Mouse (Mus musculus) megakaryocyte, embryonic 14.5 days (primary cell): ENCODE results near the gene Slc51a. TPM values are rescaled to one million over a fixed set of nuclear protein-coding genes. Genes with fewer than 3 reads are reported as not detected.

Experiments used
- H3K27me3 ChIP-seq: replicated peaks from 2 replicates; pipeline ENCODE3; 2012; ENCODE audit warnings: inconsistent platforms
- H3K36me3 ChIP-seq: replicated peaks from 2 replicates; pipeline ENCODE3; 2012; ENCODE audit warnings: low read length, inconsistent platforms, mixed read lengths
- H3K4me1 ChIP-seq: 2 replicates; pipeline ENCODE4 v1.6.1; 2012; ENCODE audit warnings: inconsistent platforms
- H3K4me3 ChIP-seq: replicated peaks from 2 replicates; pipeline ENCODE3; 2012; ENCODE audit warnings: moderate library complexity, mild to moderate bottlenecking, inconsistent platforms
- H3K9me3 ChIP-seq: 2 replicates; pipeline ENCODE4 v1.6.1; 2012; ENCODE audit warnings: inconsistent platforms
- FLI1 ChIP-seq: IDR thresholded peaks from 2 replicates; pipeline ENCODE4 v1.6.1; 2012; ENCODE audit warnings: low read length, inconsistent platforms, mixed read lengths
- GATA1 ChIP-seq: IDR thresholded peaks from 3 replicates; pipeline ENCODE4 v1.6.1; 2012; ENCODE audit warnings: mixed read lengths, low read length, inconsistent platforms, borderline replicate concordance
- polyA plus RNA-seq: library from polyadenylated mRNA; stranded (reverse); fragments of >175 nt; gene quantifications from 2 replicates; pipeline ENCODE4 v1.2.3, GENCODE M21; 2012; ENCODE audit warnings: low replicate concordance; ENCODE audit not compliant: insufficient read depth

The Slc51a gene
- polyA plus RNA-seq, 1 experiment: not detected

DNA sequence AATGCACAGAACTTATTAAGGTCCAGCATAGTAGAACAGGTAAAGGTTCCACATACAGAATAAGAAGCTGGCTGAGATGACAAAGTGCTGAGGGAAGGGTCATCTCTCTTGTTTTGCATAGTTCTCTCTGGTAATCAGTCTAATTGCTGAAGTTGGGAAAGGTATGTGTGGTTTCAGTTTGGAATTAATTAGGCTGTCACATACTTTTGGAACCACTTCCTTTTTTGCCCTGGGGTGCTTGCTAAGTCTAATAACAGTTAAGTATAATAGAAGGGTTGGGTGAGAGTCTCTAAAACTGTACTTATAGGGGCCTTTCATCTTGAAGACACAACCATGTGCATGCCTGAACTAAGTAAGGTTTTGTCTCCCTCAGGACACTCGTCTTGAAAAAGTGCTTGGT lies 51.0 kb downstream of the Slc51a start:
- H3K27me3 ChIP-seq: no peaks in the 10 kb centered on the region
- H3K4me1 ChIP-seq: peaks cover 89% of the 10 kb centered on the region
- H3K4me3 ChIP-seq: no peak overlapping the region
- no peak for TF ChIP-seq GATA1
- no peaks in the 10 kb centered on the region for H3K9me3 ChIP-seq
- H3K36me3 ChIP-seq: peaks cover 61% of the 10 kb centered on the region

- no peak for TF ChIP-seq GATA1
- TF ChIP-seq FLI1: no peak
- no peaks in the 10 kb centered on the region for H3K27me3 ChIP-seq
- peak overlapping the region; percentile 84 for H3K4me3 ChIP-seq
- H3K9me3 ChIP-seq: no peaks in the 10 kb centered on the region
- peaks cover 81% of the 10 kb centered on the region for H3K4me1 ChIP-seq
- peaks cover 42% of the 10 kb centered on the region for H3K36me3 ChIP-seq
These were observed 53.0 kb downstream of the Slc51a start for GRCm38 (mm10) chr16:32434691-32435090.

DNA sequence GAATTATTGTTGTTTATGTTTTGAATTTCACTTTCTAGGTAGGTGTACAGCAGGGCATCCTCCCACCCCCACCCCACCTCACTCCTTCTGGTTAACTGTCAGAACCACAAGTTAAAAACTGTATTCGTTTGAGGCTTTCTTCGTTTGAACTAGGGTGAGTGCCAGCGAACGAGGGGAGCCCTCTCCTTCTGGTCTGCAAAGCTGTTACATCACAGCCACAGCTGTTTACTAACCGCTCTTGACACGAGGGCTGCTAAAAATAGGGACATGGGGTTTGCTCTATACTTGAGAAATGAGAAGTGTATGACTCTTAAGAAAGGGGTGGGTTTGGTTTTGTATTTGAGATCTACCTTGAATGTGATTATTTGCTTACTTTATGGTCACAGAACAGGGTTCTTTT lies 53.6 kb downstream of the Slc51a start:
- no peaks in the 10 kb centered on the region for H3K9me3 ChIP-seq
- peaks cover 35% of the 10 kb centered on the region for H3K36me3 ChIP-seq
- H3K4me1 ChIP-seq: peaks cover 82% of the 10 kb centered on the region
- H3K27me3 ChIP-seq: no peaks in the 10 kb centered on the region
- TF ChIP-seq GATA1 (no peak), FLI1 (no peak)
- peak overlapping the region; percentile 99 for H3K4me3 ChIP-seq

GRCm38 (mm10) chr16:32433138-32433537 lies 54.5 kb downstream of the Slc51a start:
- Histone ChIP-seq H3K9me3 (no peaks in the 10 kb centered on the region), H3K36me3 (peaks cover 30% of the 10 kb centered on the region), H3K4me1 (peaks cover 78% of the 10 kb centered on the region), H3K27me3 (no peaks in the 10 kb centered on the region), H3K4me3 (peak overlapping the region; percentile 99)
- TF ChIP-seq GATA1: no peak
- TF ChIP-seq FLI1: no peak

GRCm38 (mm10) chr16:32431926-32432325 lies 55.8 kb downstream of the Slc51a start:
- H3K27me3 ChIP-seq: no peaks in the 10 kb centered on the region
- H3K4me1 ChIP-seq: peaks cover 66% of the 10 kb centered on the region
- H3K4me3 ChIP-seq: peak overlapping the region; percentile 99
- no peaks in the 10 kb centered on the region for H3K9me3 ChIP-seq
- no peak for TF ChIP-seq GATA1
- TF ChIP-seq FLI1: no peak
- H3K36me3 ChIP-seq: peaks cover 28% of the 10 kb centered on the region

- peaks cover 27% of the 10 kb centered on the region for H3K36me3 ChIP-seq
- H3K4me3 ChIP-seq: peak overlapping the region; percentile 99
- no peaks in the 10 kb centered on the region for H3K27me3 ChIP-seq
- no peak for TF ChIP-seq FLI1
- TF ChIP-seq GATA1: no peak
- no peaks in the 10 kb centered on the region for H3K9me3 ChIP-seq
- peaks cover 58% of the 10 kb centered on the region for H3K4me1 ChIP-seq
These were observed 56.6 kb downstream of the Slc51a start for GRCm38 (mm10) chr16:32431047-32431591.

DNA sequence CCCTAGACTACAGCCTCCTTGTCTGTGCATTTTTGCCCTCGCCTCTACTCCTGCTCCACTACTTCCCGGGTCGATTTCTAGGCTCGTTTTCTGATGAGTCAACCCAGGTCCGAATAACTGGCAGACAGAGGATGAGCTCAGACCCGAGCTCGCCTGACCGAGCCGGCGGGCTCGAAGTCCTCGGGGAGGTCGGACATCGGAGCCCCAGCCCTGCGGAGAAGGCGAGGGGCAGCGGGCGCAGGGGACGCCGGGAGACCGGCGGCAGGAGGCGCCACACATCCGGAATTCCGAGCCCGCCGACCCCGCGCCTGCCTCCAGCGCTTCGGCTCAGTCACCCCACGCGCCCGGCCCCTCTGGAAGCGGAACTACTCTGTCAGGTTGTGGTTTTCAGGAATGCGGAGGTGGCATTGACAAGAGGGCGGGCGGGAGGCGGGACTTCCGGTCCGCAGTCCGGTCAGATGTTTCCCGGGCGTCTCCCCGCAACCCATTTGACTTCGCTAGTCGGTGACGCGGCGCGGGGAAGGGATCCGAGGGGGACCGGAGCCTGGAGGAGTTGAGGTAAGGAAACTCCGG lies 57.1 kb downstream of the Slc51a start, which contains the start of gene Pcyt1a:
TSS of gene Pcyt1a (plus strand) at position 448 of the 573 bp plus-strand sequence.
- Histone ChIP-seq H3K36me3 (peaks cover 28% of the 10 kb centered on the region), H3K9me3 (no peaks in the 10 kb centered on the region), H3K27me3 (no peaks in the 10 kb centered on the region), H3K4me3 (peak within 1 kb of the TSS; percentile 99), H3K4me1 (peaks cover 55% of the 10 kb centered on the region)
- TF ChIP-seq GATA1 (no peak), FLI1 (peak; percentile 89; the same call in 1 of the 2 replicates)

- TF ChIP-seq GATA1 (no peak), FLI1 (no peak)
- Histone ChIP-seq H3K36me3 (peaks cover 24% of the 10 kb centered on the region), H3K9me3 (no peaks in the 10 kb centered on the region), H3K4me3 (no peak overlapping the region), H3K4me1 (peaks cover 38% of the 10 kb centered on the region), H3K27me3 (no peaks in the 10 kb centered on the region)
These were observed 60.2 kb downstream of the Slc51a start for GRCm38 (mm10) chr16:32427506-32427905.

Other genes starting within 250 kb of the Slc51a start
- 0.95 and 2.2 TPM in 2 replicates for gene Fbxo45, start 240.7 kb downstream of the Slc51a start, polyA plus RNA-seq
- gene Wdr53, start 240.7 kb downstream of the Slc51a start, polyA plus RNA-seq: 8.7 TPM in 1 of 2 replicates, not detected in the other
- not detected in 2 replicates for gene Smco1, start 216.4 kb downstream of the Slc51a start, polyA plus RNA-seq
- gene Rnf168, start 210.4 kb downstream of the Slc51a start, polyA plus RNA-seq: 1.4 and 3.8 TPM in 2 replicates
- gene Ubxn7, start 155.6 kb downstream of the Slc51a start, polyA plus RNA-seq: 0.23 TPM in 1 of 2 replicates, not detected in the other
- 0.83 TPM in 1 of 2 replicates, not detected in the other for gene Tm4sf19, start 87.4 kb downstream of the Slc51a start, polyA plus RNA-seq
- gene Tctex1d2, start 68.2 kb downstream of the Slc51a start, polyA plus RNA-seq: not detected in 2 replicates
- 14.2 and 47.1 TPM in 2 replicates for gene Pcyt1a, start 57.0 kb downstream of the Slc51a start, polyA plus RNA-seq
- gene Zdhhc19, start 8.4 kb upstream of the Slc51a start, polyA plus RNA-seq: 0.20 TPM in 1 of 2 replicates, not detected in the other
- gene Tfrc, start 121.0 kb upstream of the Slc51a start, polyA plus RNA-seq: 1.3 and 4.3 TPM in 2 replicates
- 230 and 1,256 TPM in 2 replicates for gene Tnk2, start 156.0 kb upstream of the Slc51a start, polyA plus RNA-seq
- not detected in 2 replicates for gene Muc4, start 248.0 kb upstream of the Slc51a start, polyA plus RNA-seq